Mouse (Mus musculus): ENCODE measurements around the gene Pcp4l1.

DNA sequence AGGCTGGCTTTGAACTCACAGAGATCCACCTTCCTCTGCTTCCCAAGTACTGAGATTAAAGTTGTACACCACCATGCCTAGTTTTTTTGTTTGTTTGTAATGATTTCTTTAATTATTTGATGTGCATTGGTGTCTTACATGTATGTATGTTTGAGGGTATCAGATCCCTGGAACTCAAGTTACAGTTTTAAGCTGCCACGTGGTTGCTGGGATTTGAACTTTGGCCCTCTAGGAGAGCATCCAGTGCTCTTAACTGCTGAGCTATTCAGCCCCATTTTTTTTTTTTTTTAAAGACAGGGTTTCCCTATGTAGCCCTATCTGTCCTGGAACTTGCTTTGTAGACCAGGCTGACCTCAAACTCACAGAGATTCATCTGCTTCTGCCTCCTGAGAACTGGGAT lies 65.1 kb downstream of the Pcp4l1 start:
- no peak for TF ChIP-seq EP300 (IDR thresholded peaks at IDR 0.05; ENCODE audit: low read depth in 1 of 2, low read length in 2 of 2)
- TF ChIP-seq POLR2A (IDR thresholded peaks at IDR 0.05; ENCODE audit: control insufficient read depth in 1 of 2, insufficient read depth in 1 of 2, low read depth in 1 of 2, low read length in 2 of 2, poor library complexity in 1 of 2): no peak
- no peak for TF ChIP-seq CTCF (IDR thresholded peaks at IDR 0.05 in 2 of 3, conservative IDR thresholded peaks at IDR 0.05 in 1 of 3; ENCODE audit: control insufficient read depth in 1 of 3, insufficient read depth in 1 of 3, low read depth in 2 of 3, low read length in 3 of 3, poor library complexity in 1 of 3, severe bottlenecking in 1 of 3)
- TF ChIP-seq TBP (IDR thresholded peaks at IDR 0.05; ENCODE audit: low read depth, low read length): no peak
- TF ChIP-seq POLR2AphosphoS5 (IDR thresholded peaks at IDR 0.05; ENCODE audit: borderline replicate concordance, low read depth, low read length): no peak
- TF ChIP-seq NRF1 (IDR thresholded peaks at IDR 0.05; ENCODE audit: insufficient read depth, low read depth, low read length, poor library complexity, severe bottlenecking): no peak
- no peak for TF ChIP-seq MAFK (IDR thresholded peaks at IDR 0.05; ENCODE audit: borderline replicate concordance, low read depth, low read length)
- TF ChIP-seq TCF12 (IDR thresholded peaks at IDR 0.05; ENCODE audit: low read depth, low read length): no peak
- no peak for TF ChIP-seq SIN3A (IDR thresholded peaks at IDR 0.05; ENCODE audit: low read length)
- TF ChIP-seq MAX (IDR thresholded peaks at IDR 0.05; ENCODE audit: low read length): no peak
- no peak for TF ChIP-seq GATA1 (IDR thresholded peaks at IDR 0.05; ENCODE audit: low read depth, low read length)
- TF ChIP-seq ZC3H11A (IDR thresholded peaks at IDR 0.05; ENCODE audit: low read depth, low read length): no peak
- TF ChIP-seq HCFC1 (IDR thresholded peaks at IDR 0.05; ENCODE audit: low read depth, low read length): no peak
- no peak for TF ChIP-seq MAZ (IDR thresholded peaks at IDR 0.05; ENCODE audit: low read depth, low read length)

All from MEL (cell line).